Mouse (Mus musculus) ES-Bruce4 (cell line): Measurements from ENCODE around the gene Rbm39.

Source experiments
- CTCF ChIP-seq: IDR thresholded peaks from one replicate; pipeline ENCODE4 v1.8.1; 2011; ENCODE audit warnings: low read depth, low read length
- EP300 ChIP-seq: IDR thresholded peaks from 2 replicates; pipeline ENCODE4 v1.6.1; 2011; ENCODE audit warnings: low read depth, low read length; ENCODE audit not compliant: insufficient read depth
- POLR2A ChIP-seq: IDR thresholded peaks from one replicate; pipeline ENCODE4 v1.8.1; 2011; ENCODE audit warnings: low read length; ENCODE audit not compliant: insufficient read depth

GRCm38 (mm10) chr2:156196302-156197128, 16.5 kb upstream of the Rbm39 start, which contains the start of gene Phf20:
- TF ChIP-seq CTCF (no peak), POLR2A (peak; percentile 73), EP300 (0 out of 2 replicates have a peak, but pooled peaks have one; percentile 46)
